Mouse (Mus musculus) kidney, postnatal 10 days (tissue): ENCODE results near the gene Frem2.

ENCODE experiments used
- DNase-seq: peaks from one replicate; pipeline ENCODE4 v3.0.0; 2021; ENCODE audit warnings: mixed read lengths

The Frem2 gene

DNA sequence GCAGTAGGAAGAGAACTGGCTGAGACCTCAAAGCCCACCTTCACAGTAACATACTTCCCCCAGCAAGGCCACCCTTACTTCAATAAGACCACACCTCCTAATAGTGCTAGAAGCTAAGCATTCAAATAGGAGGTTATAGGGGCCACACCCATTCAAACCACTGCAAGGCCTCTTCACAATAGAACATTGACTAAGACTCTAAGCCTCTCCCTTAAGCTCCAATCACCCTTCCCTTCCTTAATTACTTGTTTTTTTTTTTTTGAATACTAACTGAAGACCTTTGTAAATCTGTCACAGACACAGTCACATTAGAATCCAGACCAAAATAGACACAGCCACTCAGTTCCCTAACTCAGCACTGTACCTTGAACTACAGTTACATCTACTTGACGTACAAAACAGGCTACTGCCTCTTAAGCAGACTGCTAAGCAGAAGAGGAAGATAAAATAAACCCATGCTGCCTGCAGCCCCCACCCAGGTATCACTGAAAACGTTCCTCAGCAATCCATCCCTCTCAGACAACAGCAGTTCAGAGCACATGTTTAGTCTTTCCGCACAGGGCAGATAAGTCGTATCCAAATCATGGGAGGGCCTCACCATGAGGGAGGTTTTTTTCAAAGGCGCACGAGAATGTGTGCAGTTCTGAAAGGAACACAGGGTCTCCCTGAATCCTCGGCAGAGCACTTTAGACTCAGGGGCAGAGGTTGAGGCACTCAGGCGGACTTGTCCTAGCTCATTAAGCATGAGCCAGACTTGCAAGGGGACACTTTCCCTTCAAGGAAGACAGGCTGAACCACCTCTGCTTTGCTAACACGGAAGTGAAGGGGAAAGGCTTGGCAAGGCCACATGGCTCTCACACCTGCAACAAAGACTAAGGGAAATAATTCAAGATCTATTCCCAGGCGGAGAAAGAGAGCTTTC lies 101.9 kb downstream of the Frem2 start:
- peak; percentile 39 for DNase-seq

DNA sequence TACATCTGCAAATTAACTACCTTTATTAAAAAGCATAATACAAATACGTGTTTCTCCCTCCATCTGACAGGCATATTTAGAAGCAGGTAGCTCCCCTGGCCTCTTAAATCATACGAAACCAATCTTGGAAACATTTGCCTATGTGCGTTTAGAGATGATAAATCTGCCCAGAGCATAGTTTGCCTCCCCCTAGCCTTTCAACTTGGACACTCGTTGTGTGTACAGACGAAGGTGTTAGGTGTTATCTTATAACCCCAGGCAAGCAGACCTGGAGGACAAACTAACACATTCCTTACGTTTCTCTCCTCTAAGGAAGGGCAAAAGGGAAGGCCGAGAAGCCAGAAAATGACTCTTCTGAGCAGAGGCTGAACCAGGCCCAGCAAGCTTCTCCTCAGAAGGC lies 104.5 kb downstream of the Frem2 start:
- DNase-seq: no peak

DNA sequence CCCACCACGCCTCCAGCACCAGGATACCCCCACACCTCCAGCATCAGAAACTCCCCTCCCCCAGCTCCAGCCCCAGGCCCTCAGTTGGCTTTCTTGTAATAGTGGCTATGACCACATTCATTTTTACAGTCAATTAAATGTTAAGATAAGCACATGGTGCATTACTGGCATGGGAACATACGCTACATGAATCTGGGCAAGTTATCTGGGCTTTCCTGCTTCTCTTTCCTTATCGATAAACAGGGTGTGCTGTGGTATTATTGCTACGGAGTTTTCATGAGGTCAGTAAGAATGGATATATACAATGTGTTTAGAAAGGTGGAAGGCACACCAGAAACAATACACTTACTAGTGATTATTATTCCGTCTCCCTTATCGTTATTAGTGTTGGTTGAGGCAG lies 125.1 kb downstream of the Frem2 start:
- no peak for DNase-seq

DNA sequence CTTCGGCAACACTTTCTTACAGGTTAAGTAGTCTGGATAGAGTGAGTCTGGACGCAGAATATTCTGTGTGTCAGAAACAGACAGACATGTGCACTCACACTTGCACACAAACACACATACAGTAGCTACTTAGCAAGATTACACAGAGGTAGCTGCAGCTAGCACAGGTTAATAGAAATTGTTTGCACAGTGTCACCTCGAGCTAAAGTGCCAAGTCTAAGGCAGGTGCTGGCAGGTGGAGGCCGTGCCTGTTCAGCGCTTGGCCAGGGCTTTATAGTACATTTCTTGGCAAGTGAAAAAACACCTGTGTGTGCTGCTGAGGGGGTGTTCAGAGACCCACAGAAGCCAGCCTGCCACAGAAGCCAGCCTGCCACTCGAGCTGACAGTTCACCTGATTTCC lies 126.8 kb downstream of the Frem2 start:
- no peak for DNase-seq

DNA sequence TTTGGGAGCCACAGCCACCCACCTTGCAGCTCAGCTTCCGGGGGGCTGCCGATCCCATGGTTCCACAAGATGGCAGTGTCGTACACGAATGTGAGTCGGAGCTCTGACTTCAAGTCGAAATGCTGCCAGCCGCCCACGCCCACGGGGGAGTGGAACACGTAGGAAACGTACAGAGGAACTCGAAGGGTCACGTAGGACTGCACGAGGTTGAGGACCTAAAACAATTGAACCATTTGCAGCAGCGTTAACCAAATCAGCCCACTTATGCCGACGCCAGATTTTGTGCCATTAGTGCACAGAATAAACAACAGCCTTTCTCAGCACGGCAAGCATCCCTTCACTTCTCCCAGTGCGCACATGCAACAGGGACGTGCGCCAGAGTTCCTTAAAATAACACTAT lies 131.4 kb downstream of the Frem2 start:
- DNase-seq: peak; percentile 88

DNA sequence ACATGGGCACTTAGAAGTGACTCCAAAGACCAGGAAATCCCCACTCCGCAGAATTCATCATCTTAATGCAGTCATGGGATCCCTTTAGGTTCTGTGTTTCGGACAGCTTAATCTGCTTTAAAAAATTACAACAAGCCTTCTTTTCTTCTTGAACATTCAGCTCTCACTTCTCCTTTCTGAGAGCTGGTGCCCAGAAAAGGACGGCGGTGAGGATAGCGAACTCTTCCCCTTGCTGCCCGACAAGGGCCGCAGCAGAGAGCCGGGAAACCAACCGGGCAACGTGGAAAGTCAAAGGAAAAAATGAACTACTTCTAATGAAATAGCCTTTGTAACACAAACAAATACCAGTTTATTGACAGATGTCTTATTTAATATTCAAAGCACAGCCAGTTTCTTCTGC lies 134.4 kb downstream of the Frem2 start:
- no peak for DNase-seq

DNA sequence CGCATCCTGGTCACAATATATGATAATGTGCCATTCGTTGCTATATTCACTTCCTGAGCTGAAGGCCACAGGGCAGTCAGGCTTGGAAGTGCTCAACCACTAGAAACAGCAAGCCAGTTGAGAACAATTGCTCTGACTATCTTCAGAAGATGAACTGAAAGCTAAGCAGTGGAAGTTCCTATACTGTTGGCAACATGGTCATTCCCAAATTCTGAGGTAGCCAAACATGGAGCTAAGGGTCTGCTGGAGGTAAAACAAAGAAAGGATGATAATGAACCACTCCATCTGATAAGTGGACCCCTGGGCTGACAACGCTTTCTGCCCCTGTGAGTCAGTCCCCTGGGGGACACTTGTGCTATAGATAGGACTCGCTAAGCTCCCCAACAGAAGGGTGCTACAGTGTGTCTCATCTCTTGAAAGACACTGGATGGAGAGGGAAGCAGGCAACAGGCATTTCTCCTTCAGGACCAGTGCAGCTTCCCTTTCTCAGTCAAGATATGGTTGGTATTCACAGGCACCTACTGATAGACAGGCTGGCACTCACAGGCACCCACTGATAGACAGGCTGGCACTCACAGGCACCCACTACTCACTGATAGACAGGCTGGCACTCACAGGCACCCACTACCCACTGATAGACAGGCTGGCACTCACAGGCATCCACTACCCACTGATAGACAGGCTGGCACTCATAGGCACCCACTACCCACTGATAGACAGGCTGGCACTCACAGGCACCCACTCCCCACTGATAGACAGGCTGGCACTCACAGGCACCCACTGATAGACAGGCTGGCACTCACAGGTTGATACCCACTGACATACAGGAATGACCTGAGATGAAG lies 142.7 kb downstream of the Frem2 start:
- no peak for DNase-seq

DNA sequence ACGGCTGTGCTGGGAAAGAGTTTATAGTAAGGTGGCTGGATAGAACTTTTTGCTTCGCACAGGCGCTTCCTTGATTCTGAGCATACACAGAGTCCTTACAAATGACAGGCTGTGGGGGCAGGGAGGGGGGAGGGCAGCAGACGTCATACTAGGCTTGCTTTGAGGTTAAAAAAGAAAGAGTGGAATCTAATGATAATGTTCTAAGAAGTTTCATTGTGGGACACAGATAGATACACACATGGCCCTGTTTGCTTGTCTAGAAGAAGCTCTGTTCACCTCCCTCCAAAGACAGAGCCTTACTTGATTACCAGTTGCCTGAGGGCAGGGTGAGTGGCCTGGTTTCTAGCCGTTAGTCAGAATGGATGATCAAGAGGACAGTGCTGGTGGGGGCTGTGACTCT lies 144.1 kb downstream of the Frem2 start:
- peak; percentile 8 for DNase-seq

DNA sequence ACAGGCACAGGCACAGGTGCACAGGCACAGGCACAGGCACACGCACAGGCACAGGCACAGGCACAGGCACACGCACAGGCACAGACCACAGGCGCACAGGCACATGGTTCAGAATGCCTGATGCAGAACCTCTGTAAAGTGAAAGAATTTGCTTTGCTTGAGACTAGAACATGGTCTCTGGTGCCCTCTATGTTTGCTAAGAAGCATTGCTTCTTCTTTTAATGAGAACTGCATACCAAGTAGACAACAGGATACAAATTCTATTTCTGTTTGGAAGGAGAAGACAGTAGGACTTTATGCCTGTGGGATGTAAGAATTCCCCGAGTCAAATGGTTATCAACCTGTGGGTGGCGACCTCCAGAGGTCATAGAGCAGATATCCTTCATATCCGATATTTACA lies 154.7 kb downstream of the Frem2 start:
- DNase-seq: no peak

DNA sequence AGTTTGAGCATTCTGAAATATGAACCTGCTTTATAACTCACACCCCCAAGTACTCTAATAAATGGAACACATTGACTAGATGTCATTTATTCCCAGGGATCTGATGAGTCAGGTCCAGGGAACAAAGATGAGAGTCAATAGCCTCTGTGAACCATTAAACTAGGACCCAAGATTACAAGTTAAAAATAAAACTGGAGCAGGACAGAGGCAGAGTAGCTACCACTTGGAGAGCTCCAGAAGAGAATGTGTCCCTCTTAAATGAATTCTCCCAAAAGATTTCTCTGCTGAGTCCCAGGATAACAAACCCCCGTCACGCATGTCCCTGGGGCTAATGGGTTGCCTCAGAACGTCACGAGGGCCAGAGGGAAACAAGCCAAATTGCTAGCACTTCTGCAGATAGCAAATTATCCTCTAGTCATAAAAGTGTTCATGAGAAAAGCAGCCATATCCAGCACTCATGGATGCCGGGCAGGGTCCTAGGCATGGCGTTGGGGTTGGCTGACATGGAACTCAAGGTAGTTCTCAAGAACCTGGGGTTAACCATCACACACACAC lies 158.7 kb downstream of the Frem2 start:
- DNase-seq: peak; percentile 55

DNA sequence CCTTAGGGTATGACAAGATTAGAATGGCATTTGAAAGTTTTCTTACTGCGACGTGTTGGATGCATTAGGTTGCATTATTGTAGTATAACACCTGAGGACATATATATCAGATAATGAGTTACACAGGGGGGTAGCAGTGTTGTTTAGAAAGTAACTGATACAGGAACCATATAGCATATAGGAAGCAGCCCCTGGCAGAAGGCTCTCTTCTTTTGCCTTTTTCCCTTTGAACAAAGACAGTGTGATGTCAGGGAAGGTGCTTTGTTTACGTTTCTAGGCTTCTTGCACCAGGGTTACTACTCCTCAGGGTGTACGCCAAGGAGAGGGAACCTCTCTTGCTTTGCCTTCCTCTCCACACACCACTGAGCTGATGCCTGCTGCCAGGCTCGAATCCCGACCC lies 168.8 kb downstream of the Frem2 start, which contains the start of gene Stoml3:
Gene Stoml3, plus strand, starts transcription at position 301 of the 400 bp plus-strand sequence.
- no peak for DNase-seq

DNA sequence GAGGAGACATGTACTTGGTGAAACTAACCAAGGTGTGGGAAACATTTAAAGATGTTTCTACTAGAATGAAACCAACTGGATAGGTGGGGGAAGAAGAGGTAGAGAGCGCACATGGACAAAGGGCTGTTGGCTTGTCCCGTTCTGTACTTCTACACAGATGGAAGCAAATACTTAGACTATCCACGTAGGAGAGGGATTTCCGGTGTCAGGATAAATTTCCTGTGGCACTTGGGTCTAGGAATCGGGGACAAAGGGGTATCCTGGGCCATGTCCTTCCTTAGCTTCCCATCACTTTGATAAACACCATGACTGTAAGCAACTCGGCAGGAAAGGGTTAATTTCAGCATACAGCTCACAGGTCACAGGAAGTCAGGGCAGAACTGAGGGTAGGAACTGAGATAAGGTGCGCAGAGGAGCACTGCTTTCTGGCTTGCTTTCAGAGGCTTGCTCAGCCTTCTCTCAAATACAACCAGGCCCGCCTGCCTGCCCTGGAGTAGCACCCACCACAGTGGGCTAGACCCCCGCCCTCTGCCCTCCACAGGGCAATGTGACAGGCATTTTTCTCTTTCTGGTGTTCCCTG lies 170.1 kb downstream of the Frem2 start:
- no peak for DNase-seq

DNA sequence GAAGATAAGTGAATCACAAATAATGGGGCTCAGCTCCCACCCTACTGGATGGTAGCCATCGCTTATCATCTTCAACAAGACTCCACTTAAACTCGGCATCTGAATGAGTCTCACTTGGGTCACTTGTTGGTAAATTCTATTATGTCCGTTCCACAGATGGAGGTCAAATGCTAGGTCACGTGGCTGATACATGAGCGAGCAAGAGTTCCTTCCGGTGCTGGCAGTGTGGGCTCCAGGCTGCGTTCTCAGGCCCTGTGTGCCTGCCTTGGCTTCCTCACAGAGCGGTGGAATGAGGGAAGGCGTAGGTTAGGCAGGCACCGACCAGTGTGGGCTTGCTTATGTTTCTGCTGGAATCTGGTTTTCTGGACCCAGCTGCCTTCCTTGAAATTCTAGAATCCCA lies 170.6 kb downstream of the Frem2 start:
- no peak for DNase-seq

DNA sequence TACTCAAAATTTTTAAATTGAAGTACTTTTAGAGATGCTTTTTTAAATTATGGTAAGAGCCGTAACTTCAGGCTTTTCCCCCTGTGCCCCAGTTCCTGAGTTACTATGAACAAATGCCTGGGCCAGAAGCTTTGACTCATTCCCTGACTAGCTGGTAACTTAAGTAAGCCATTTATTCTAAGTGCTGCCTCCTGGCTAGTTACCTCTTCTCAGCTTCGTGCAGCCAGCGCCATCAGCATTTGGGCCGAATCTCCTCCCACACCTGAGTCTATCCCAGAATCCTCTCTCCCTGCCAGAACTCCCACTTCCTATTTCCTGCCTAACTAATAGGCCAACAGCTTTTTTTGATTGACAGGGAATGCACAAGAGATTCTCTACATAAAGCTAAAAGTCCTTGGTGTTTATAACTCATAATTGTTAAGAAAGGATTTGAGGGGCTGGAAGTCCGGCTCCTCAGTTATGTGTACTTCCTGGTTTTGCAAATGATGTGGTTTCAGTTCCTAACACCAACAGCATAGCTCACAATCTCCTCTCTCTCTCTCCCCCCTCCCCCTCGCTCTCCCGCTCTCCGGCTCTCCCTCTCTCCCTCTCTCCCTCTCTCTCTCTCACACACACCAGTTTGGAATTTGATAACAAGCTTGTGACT lies 173.6 kb downstream of the Frem2 start:
- DNase-seq: no peak

DNA sequence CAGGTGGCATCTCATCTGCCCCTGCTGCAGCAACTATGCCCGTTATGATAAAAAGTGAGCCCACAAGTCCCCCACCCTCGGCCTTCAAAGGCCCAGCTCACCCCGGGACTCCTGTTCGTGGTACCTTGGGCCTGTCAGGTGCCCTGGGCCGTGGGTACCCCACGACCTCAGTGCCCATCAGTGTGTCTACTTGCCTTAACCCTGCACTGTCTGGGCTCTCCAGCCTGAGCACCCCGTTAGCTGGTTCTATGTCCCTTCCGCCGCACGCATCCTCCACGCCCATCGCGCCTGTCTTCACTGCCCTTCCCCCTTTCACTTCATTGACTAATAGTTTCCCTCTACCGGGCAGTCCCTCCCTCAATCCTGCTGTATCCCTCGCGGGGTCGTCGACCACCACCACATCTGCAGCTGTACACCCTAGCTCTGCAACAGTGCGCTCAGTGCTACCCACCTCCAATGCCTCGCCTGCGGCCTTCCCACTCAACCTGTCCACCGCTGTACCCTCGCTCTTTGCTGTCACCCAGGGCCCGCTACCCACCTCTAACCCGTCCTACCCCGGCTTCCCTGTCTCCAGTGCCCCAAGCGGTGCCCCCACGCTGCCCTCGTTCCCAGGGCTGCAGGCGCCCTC lies 178.6 kb downstream of the Frem2 start:
- no peak for DNase-seq

DNA sequence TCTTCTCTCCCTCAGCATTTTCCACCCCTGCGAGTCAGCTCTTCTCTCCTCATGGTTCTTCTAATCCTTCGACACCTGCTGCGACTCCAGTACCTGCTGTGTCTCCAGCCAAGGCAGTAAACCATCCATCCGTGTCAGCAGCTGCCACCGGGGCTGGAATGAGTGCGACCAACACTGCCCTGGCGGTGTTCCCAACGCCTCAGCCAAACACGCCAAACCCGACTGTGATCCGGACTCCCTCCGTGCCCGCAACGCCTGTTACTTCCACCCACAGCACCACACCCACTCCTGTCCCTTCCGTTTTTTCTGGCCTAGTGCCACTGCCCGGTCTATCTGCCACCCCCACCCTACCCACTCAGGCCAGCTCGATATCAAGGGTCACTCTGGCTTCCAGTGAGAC lies 179.7 kb downstream of the Frem2 start:
- peak; percentile 68 for DNase-seq

DNA sequence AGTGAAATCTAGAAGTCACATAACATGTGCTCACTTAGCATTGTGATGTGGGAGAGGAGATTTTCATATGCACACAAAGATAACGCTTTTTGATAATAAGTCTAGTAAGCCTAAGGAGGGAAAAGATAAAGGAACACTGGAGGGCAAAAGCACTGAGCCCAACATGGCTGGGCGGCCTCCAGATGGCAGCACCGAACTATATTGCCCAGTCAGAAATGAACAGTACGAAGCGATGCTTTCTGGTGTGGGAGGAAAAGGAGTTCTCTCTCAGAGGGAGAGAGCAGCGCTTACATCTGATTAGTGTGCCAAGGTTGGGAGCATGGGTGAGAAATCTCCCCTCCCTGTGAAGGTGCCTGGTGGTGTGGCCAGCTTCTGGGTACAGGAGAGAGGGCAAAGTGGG lies 181.3 kb downstream of the Frem2 start:
- peak; percentile 75 for DNase-seq

DNA sequence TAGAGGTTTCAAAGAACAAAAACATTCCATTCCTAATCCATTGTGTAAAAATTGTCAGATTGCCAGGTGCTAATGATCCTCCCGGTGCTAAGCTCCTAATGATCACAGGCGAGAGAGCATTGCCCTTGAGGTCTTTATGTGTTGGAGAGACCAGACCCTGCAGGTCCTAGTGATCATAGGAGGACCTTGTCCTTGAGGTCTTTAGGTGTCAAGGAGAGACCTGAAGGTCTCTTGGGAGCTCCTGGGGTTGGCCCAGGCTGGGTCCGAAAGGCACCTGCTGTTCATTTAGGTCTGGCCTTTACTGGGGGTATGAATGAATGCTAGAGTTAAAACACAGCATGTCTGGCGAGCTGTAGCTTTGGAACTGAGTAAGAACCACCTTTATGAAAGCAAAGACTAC lies 183.0 kb downstream of the Frem2 start:
- DNase-seq: no peak

DNA sequence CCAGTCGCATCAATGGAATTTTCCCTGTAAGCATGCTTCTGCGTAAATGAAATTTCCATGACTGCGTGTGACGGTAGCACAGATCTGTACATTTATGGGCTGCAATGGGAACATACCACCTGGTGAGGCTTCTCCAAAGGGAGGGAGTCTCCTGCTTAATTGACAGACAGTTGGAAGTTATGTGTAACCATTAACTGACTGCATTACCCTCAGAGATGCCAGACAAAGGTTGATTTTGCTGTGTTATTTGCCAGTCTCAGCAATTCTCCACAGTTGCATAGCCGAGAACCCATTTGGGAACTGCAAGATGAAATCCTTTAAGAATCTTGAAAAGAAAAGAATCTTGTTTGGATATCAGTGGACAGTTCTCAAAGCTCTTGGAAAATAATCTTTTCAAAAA lies 185.1 kb downstream of the Frem2 start:
- DNase-seq: no peak

DNA sequence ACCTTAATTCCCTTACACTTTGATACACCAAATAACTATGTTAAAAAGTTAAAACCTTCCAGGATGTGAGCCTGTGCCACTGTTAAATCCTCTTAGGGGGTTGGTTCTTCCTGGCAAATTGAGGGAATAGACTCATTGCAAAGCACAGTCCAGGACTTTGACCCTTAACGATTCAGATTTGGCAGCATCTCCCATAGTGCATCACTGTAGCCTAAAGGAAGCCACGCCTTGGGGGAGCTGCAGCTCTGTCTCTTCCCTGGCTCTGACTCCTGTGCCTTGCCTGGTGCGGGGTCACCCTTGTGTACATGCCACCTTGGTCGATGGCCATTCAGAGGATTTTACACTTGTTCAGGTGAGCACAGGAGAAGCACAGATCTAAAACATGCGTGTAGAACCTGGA lies 187.5 kb downstream of the Frem2 start:
- no peak for DNase-seq

DNA sequence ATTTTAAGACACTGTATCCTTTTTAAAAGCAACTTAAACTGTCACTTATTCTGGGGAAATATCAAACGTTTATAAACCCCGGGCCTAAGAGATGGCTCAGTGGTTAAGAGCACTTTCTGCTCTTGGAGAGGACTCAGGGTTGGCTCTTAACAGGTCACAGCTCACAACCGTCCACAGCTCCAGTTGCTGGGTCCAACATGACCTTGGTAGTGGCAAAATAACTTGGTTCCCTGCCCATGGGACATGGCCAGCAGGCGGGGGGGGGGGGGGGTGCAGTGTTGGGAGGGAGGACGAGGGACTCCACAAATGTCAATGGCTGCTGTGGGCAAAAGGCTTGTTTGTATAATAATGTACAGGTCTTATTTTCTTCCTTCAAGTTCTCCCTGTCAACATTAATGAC lies 189.8 kb downstream of the Frem2 start:
- DNase-seq: no peak

DNA sequence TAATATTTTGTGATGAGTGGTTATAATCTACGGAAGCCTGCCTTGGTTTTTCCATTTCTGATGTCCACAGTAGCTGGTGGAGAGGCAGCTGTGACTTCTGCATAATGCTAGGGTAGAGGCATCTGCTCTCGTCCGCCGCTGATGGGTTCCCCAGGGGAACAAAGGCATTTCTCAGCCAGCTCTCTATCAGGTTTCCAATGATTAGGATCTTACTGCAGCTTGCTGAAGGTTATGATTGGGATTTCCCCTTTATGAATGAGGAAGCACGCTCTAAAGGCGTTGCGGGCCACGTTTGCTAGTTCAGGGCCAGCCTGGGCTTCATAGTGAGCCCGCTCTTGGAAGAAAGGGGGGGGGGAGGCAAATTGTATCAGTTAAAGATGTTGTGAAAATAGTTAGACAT lies 190.7 kb downstream of the Frem2 start:
- DNase-seq: no peak
